Mouse (Mus musculus): ENCODE results near the gene Cpxm2. TPM values are rescaled to one million over a fixed set of nuclear protein-coding genes. Genes with fewer than 3 reads are reported as not detected.

The Cpxm2 gene
- polyA plus RNA-seq, 1 experiment from 2014 or later = 0.12 TPM

DNA sequence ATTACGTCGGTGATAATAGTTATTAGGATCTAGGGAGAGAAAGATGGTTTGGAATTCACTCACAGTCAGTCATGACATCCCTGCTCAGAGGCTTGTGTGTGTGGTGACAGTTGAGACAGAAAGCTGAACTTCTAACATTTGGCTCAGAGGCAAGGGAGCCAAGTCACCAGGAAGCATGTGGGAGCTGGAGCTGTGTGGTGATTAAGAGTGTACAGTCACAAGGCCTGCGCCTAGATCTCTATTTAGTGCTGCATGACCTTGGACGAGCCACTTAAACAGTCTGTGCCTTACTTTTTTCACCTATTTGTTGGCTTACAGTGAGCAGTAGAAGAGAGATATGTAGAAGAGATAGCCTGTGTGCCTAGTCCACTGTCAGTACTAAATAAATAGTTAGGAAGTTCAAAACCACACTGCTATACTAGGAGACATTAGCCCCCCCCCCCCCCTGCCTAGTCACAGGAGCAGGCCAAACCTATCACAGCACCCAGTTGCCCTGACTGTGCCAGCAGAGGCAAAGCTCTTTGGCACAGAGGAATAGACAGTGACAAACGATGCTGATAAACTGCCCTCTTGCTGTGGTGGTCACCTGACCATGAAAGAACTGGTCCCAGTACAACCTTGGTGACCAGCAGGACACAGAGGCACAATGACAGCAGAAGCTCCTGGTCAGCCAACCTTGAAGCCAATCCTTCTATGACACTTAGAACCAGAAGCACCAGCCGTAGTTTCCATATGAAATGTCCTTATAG is 83.5 kb downstream of the Cpxm2 start:
- no peaks in the 10 kb centered on the region for H3K36me3 ChIP-seq
- H3K9ac ChIP-seq = no peak overlapping the region
- no peak overlapping the region for H3K4me2 ChIP-seq
- H3K4me3 ChIP-seq = no peak overlapping the region
- no peaks in the 10 kb centered on the region for H3K27me3 ChIP-seq (replicated peaks)
- no peak for ATAC-seq
- no peaks in the 10 kb centered on the region for H3K4me1 ChIP-seq
- WGBS (ENCODE audit: insufficient replicate concordance) = 63% methylated on average over 6 of the region's 6 CpGs
- H3K27ac ChIP-seq = no peak overlapping the region
- H3K9me3 ChIP-seq (replicated peaks) = no peaks in the 10 kb centered on the region

DNA sequence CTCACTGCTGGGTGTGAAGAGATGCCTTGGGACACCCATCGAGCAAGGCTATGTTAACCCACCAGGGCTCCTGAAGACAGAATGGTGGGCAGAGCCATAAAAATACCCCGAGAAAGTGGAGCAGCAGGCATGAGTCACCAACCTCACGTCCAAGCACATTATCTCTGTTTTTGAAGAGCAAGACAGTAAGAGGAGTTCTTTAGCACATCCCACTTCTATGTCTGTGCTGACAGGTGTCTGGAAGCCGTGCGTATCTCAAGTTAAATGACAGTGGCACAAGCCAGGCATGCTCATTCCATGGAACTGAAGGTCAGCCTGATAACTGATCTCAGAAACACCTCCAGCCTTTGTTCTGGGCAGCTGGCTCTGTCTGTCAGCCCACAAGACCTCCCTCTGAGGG is 86.6 kb downstream of the Cpxm2 start:
- H3K4me2 ChIP-seq = no peak overlapping the region
- H3K27ac ChIP-seq = no peak overlapping the region
- H3K4me1 ChIP-seq = no peaks in the 10 kb centered on the region
- H3K9ac ChIP-seq = no peak overlapping the region
- H3K27me3 ChIP-seq (replicated peaks) = no peaks in the 10 kb centered on the region
- no peaks in the 10 kb centered on the region for H3K9me3 ChIP-seq (replicated peaks)
- no peak for ATAC-seq
- no peak overlapping the region for H3K4me3 ChIP-seq
- H3K36me3 ChIP-seq = no peaks in the 10 kb centered on the region
- WGBS (ENCODE audit: insufficient replicate concordance) = 67% methylated on average over 5 of the region's 5 CpGs

DNA sequence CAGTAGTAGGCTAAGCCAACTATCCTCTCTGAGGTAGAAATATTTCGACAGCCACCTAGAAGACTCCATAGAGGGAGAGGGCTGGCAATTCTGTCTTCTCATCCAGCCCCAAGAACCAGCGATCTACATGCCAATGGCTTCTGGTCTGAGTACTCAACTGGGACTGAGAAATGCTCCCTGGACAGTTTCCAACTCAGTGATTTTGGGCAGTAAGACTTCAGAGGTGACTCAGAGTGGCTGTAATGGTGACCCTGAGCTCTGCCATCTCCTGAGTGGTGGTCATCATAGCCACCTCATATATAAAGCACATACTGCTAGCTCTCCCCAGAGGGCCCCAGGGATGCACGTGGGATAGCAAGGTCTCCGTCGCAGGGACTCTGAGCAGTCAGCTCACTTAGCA is 87.0 kb downstream of the Cpxm2 start:
- no peak for ATAC-seq
- no peak overlapping the region for H3K9ac ChIP-seq
- no peaks in the 10 kb centered on the region for H3K4me1 ChIP-seq
- H3K9me3 ChIP-seq (replicated peaks) = no peaks in the 10 kb centered on the region
- H3K27me3 ChIP-seq (replicated peaks) = no peaks in the 10 kb centered on the region
- no peaks in the 10 kb centered on the region for H3K36me3 ChIP-seq
- no peak overlapping the region for H3K4me3 ChIP-seq
- 64% methylated on average over 5 of the region's 5 CpGs for WGBS (ENCODE audit: insufficient replicate concordance)
- H3K27ac ChIP-seq = no peak overlapping the region
- no peak overlapping the region for H3K4me2 ChIP-seq

DNA sequence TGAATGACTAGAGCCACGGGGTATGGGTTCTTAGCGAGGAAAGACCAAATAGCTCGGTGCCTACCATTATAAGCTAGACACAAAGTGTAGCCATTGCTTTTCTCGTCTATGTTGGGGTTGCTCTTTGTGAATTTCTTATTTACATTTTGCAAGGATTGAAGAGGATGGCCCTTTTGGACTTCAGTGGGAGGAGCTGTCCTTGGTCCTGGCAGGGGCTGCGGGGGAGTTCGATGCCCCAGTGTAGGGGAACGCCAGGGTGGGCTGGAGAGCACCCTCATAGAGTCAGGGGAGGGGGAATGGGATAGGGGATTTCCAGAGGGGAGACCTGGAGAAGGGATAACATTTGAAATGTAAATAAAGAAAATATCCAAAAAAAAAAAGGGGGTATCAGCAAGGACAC is 94.4 kb downstream of the Cpxm2 start:
- no peak for ATAC-seq
- Histone ChIP-seq H3K4me1 (no peaks in the 10 kb centered on the region), H3K4me3 (no peak overlapping the region), H3K4me2 (no peak overlapping the region), H3K27ac (no peak overlapping the region), H3K9me3 (replicated peaks) (no peaks in the 10 kb centered on the region), H3K9ac (no peak overlapping the region), H3K27me3 (replicated peaks) (no peaks in the 10 kb centered on the region), H3K36me3 (no peaks in the 10 kb centered on the region)
- WGBS (ENCODE audit: insufficient replicate concordance) = 68% methylated on average over 7 of the region's 7 CpGs

DNA sequence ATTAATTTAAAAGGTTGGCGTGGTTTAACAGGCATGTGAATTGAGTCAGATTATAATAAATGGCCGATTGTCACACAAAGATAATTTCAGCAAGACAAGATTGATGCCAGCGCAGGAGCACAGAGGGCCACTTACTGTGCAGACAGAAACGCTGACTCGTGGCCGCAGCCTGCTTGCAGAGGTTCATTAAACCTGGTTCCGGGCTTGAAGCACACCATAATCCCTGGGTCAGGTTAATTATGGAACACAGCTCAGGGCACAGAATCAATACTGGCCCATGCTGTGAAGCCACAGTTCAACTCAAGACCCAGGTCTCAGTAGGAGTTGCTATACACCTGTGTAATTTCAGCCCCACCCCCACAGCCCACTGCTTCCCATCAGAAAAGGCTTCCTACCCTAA is 98.0 kb downstream of the Cpxm2 start:
- no peak for ATAC-seq
- Histone ChIP-seq H3K9me3 (replicated peaks) (no peaks in the 10 kb centered on the region), H3K4me3 (no peak overlapping the region), H3K4me1 (no peaks in the 10 kb centered on the region), H3K36me3 (no peaks in the 10 kb centered on the region), H3K27me3 (replicated peaks) (no peaks in the 10 kb centered on the region), H3K4me2 (no peak overlapping the region), H3K27ac (no peak overlapping the region), H3K9ac (no peak overlapping the region)
- WGBS (ENCODE audit: insufficient replicate concordance) = 73% methylated on average over 7 of the region's 7 CpGs

DNA sequence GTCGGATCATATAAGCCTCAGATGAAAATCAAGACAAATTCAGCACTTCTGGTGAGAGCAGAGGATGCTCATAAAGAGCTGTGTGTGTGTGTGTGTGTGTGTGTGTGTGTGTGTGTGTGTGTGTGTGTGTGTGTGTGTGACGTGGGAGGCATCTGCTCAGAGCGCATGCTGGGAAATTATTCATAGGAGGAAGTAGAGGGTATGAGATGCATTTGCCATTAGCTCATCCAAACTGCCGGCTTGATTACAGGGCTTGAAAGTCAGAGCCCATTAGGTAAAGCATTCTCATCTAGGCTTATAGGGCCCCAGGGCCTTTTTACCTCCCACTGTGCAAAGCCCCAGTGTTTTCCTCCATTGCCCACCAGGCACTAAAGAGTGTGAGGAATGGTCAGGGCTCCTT is 107.9 kb downstream of the Cpxm2 start:
- WGBS (ENCODE audit: insufficient replicate concordance) = 71% methylated on average over 4 of the region's 4 CpGs
- Histone ChIP-seq H3K4me3 (no peak overlapping the region), H3K27ac (no peak overlapping the region), H3K4me2 (no peak overlapping the region), H3K36me3 (no peaks in the 10 kb centered on the region), H3K27me3 (replicated peaks) (no peaks in the 10 kb centered on the region), H3K9ac (no peak overlapping the region), H3K9me3 (replicated peaks) (no peaks in the 10 kb centered on the region), H3K4me1 (no peaks in the 10 kb centered on the region)
- ATAC-seq = no peak

DNA sequence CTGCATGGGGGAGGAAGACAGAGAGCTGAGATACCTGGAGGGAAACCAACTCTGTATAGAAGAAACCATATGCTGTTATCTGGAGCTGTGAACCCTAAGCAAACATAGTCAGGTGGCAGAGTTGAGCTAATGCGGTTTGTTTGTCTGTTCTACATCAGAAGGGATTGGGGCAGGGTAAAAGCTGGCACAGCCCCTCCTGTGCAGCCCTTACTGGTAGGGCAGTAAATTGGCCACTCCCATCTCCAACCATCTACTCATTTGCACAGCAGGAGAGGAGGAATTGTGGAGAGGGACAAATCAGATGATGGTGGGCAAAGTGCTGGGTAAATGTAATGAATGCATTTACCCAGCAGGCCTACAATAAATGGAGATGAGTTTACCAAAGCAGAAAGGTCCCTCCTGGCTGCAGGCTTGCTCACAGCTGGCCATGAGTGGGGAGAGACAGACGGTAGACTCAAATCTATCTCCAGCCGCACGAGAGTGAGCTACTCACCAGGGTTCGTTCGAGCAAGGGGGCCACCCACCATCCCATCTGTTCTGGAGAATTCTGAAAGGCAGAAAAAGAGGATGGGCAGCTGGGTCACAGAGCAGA is 122.5 kb downstream of the Cpxm2 start:
- Histone ChIP-seq H3K4me2 (no peak overlapping the region), H3K9ac (no peak overlapping the region), H3K27me3 (replicated peaks) (no peaks in the 10 kb centered on the region), H3K27ac (no peak overlapping the region), H3K4me3 (no peak overlapping the region), H3K4me1 (no peaks in the 10 kb centered on the region), H3K9me3 (replicated peaks) (no peaks in the 10 kb centered on the region), H3K36me3 (no peaks in the 10 kb centered on the region)
- whole genome bisulfite sequencing (ENCODE audit: insufficient replicate concordance) = 48% methylated on average over 6 of the region's 6 CpGs
- ATAC-seq = no peak

DNA sequence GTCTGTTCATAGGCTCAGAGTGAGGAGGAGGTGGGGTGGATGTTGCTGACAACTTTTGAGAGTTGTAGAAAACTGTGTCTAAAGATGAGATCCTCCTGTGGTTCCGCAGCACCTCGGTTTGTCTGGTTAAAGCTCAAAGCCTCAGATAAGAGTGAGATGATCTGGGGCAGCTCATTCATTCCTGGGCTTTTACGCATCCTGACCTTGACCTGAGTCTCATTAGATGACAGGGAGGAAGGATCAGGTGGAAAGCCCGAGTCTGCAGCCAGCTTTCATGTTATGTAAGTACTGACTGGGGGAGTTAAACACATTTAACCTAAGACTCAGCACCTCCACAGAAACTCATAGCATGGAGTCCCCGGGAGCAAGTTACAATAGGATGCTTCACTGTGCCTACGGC is 127.9 kb downstream of the Cpxm2 start:
- 51% methylated on average over 6 of the region's 6 CpGs for WGBS (ENCODE audit: insufficient replicate concordance)
- no peak overlapping the region for H3K27ac ChIP-seq
- H3K9ac ChIP-seq = no peak overlapping the region
- no peaks in the 10 kb centered on the region for H3K36me3 ChIP-seq
- H3K9me3 ChIP-seq (replicated peaks) = no peaks in the 10 kb centered on the region
- H3K4me2 ChIP-seq = no peak overlapping the region
- no peak overlapping the region for H3K4me3 ChIP-seq
- ATAC-seq = no peak
- no peaks in the 10 kb centered on the region for H3K27me3 ChIP-seq (replicated peaks)
- no peaks in the 10 kb centered on the region for H3K4me1 ChIP-seq

DNA sequence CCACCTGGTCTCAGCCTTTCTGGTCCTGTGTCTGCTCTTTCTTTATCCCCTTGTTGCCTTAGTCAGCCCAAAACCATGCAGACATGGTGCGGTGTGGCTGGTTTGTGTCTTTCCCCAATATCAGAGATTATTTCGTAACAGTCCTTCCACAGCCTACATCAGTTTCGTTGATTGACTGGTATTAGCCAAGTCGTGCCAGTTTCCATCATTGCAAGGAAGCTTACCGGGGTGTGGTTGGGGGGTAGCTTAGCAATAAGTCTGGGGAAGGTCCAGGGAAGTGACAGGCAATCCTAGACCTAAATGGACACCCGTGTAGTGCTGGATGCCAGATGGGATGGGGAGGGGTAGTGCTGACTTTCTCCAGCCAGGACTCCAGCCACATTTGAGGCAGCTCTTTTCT is 128.9 kb downstream of the Cpxm2 start:
- Histone ChIP-seq H3K27me3 (replicated peaks) (no peaks in the 10 kb centered on the region), H3K4me1 (no peaks in the 10 kb centered on the region), H3K9ac (no peak overlapping the region), H3K36me3 (no peaks in the 10 kb centered on the region), H3K9me3 (replicated peaks) (no peaks in the 10 kb centered on the region), H3K27ac (no peak overlapping the region), H3K4me3 (no peak overlapping the region), H3K4me2 (no peak overlapping the region)
- 48% methylated on average over 6 of the region's 6 CpGs for WGBS (ENCODE audit: insufficient replicate concordance)
- ATAC-seq = no peak

DNA sequence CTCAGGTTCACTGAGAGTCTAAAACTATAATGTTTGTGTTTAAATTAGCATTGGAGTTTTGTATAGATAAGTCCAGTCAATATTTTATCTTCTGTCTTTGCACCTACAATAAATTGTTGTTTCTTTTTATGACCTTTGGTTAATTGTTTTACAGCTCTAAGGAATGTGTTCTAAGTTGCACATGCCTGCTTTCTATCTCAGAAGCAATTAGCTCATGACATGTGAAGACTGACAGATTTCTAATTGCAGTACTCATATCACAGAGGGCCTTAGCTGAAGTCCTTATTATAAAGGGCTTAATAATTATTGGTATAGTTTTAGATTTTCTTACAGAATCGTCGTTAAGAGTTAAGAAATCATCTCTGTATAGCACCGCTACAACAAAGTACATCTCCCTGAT is 138.6 kb downstream of the Cpxm2 start:
- H3K4me3 ChIP-seq = no peak overlapping the region
- H3K9me3 ChIP-seq (replicated peaks) = no peaks in the 10 kb centered on the region
- H3K4me2 ChIP-seq = no peak overlapping the region
- no peak overlapping the region for H3K9ac ChIP-seq
- no peak overlapping the region for H3K27ac ChIP-seq
- H3K36me3 ChIP-seq = no peaks in the 10 kb centered on the region
- no peaks in the 10 kb centered on the region for H3K27me3 ChIP-seq (replicated peaks)
- ATAC-seq = no peak
- no peaks in the 10 kb centered on the region for H3K4me1 ChIP-seq
- 60% methylated on average over 3 of the region's 3 CpGs for WGBS (ENCODE audit: insufficient replicate concordance)

DNA sequence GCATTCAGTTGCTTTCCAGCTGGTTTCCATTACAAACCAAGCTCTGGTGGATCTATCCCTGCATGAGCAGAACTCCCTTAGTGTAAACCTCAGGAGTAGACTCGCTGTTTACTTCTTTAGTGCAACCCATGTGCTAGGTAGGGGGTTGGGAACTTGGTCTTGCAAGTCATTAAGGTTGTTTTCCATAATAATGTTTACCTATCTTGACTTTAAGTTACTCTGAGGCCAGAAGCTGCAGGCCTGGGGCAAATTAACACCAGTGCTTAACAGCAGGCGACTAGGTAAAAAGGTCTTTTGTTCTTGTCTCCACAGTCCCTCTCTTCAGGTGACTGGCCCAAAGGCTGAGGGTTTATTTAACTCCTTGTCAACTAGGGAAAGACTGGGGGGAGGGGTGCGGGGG is 139.3 kb downstream of the Cpxm2 start:
- Histone ChIP-seq H3K9me3 (replicated peaks) (no peaks in the 10 kb centered on the region), H3K4me1 (no peaks in the 10 kb centered on the region), H3K4me2 (no peak overlapping the region), H3K27ac (no peak overlapping the region), H3K4me3 (no peak overlapping the region), H3K9ac (no peak overlapping the region), H3K36me3 (no peaks in the 10 kb centered on the region), H3K27me3 (replicated peaks) (no peaks in the 10 kb centered on the region)
- ATAC-seq = no peak
- 7% methylated on average over 3 of the region's 3 CpGs for WGBS (ENCODE audit: insufficient replicate concordance)

DNA sequence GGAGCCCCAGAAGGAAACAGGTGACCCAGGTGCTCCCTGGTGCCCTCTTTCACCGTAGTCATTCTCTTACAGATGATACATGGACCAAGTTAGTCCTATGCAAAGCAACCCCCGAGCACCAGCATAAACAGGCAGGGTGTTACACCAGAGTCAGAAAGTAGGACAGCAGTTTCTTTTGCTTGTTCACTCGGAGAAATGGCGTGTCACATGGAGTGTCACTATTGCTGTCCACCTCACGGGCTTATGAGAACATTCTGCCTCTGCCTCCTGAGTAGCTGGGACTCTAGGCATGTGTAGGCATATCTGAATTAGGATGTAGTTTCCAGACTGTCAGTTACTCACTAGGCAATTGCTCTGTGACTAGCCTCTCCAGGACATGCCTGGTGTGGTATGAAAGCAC is 140.6 kb downstream of the Cpxm2 start:
- Histone ChIP-seq H3K4me1 (no peaks in the 10 kb centered on the region), H3K36me3 (no peaks in the 10 kb centered on the region), H3K9me3 (replicated peaks) (no peaks in the 10 kb centered on the region), H3K27ac (no peak overlapping the region), H3K4me2 (no peak overlapping the region), H3K4me3 (no peak overlapping the region), H3K27me3 (replicated peaks) (no peaks in the 10 kb centered on the region), H3K9ac (no peak overlapping the region)
- ATAC-seq = no peak
- 62% methylated on average over 5 of the region's 5 CpGs for WGBS (ENCODE audit: insufficient replicate concordance)
